Mouse (Mus musculus): ENCODE data around the gene Sirt2. TPM values are rescaled to one million over a fixed set of nuclear protein-coding genes. Genes with fewer than 3 reads are reported as not detected.
A peak's percentile ranks its signal among the peaks of the same experiment; 100 is the strongest.

Sirt2 gene
- polyA plus RNA-seq, 1 experiment from 2014 or later = 104 TPM

DNA sequence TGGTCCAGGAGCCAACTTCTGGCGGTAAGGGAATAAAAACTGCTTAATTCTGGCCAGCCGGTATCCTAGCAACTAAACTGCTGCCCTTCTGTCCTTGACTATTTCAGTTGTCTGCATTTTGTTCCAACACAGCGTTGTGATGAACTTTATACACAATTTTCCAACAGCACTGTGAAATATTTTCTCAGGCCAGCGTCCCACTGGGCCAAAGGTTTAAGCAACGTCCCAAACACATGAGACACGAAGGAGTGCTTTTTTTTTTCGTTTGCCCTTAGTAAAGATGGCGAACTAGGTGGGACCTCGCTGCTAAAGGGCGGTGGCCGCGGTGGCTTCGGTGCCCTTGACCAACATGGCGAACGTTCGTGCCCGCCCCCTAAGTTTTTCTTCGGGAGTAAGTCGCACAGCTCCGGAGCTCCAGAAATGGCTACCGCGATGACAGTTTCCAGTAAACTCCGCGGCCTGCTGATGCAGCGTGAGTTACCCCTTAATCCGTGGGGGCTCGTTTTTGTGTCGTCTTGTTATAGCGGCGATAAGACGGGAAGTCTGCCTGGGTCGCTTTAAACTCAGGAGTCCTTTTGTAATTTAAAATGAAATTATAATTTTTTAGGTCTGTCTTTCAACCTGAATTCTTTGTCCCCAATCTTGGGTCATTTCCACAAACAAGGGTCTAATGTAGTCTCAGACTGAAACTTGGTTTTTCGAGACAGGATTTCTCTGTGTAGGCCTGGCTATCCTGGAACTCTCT is 58.6 kb downstream of the Sirt2 start, which contains the start of gene Ech1:
TSS of gene Ech1 (plus strand) at position 277 of the 745 bp plus-strand sequence.
- peak; percentile 96 for DNase-seq
- H3K36me3 ChIP-seq (ENCODE audit: control insufficient read depth, insufficient read depth, low read length) = peaks cover 37% of the 10 kb centered on the region
- H3K4me1 ChIP-seq (ENCODE audit: control insufficient read depth, insufficient read depth, low read length) = peaks cover 11% of the 10 kb centered on the region
- H3K27me3 ChIP-seq (ENCODE audit: control insufficient read depth, insufficient read depth, low read length) = no peaks in the 10 kb centered on the region
- 3% methylated on average over 33 of the region's 33 CpGs for WGBS
- peak within 1 kb of the TSS; percentile 65 for H3K4me2 ChIP-seq (ENCODE audit: low read length)
- peak within 1 kb of the TSS; percentile 41 for H3K9ac ChIP-seq (replicated peaks; ENCODE audit: low read length)
- H3K4me3 ChIP-seq (replicated peaks; ENCODE audit: low read depth, low read length) = peak within 1 kb of the TSS; percentile 45
- peak within 1 kb of the TSS; percentile 74 for H3K27ac ChIP-seq (replicated peaks; ENCODE audit: low read depth, low read length)
- ATAC-seq (ENCODE audit: low FRiP score, low TSS enrichment) = peak; percentile 76; the same call in 1 of the 2 replicates
- H3K9me3 ChIP-seq (ENCODE audit: control insufficient read depth, low read length) = no peaks in the 10 kb centered on the region

DNA sequence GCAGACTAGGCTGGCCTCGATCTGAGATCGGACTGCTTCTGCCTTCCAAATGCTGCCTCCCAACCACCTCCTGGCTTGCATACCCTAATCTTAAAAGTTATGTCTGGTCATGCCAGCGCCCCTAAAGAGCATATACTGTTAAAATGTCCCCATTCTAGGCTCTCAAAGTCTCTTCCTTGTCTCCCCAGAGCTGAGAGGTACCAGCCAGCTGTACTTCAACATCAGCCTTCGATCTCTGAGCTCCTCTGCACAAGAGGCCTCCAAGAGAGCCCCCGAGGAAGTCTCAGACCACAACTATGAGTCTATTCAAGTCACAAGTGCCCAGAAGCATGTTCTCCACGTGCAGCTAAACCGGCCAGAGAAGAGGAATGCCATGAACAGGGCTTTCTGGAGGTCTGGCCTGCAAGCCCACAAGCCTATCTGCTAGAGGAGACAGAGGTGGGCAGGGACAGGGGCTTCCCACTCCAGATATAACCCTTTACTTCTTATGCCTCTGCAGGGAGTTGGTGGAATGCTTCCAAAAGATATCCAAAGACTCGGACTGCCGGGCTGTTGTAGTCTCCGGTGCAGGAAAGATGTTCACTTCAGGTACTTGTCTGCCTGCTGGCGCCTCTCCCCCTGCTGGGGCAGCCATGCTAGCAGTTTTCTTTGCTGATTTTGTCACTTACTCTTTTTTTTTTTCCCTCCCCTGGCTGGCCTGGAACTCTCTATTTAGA is 59.3 kb downstream of the Sirt2 start:
- no peak for DNase-seq
- Histone ChIP-seq H3K4me2 (ENCODE audit: low read length) (peak overlapping the region; percentile 65), H3K4me3 (replicated peaks; ENCODE audit: low read depth, low read length) (peak overlapping the region; percentile 45), H3K36me3 (ENCODE audit: control insufficient read depth, insufficient read depth, low read length) (peaks cover 33% of the 10 kb centered on the region), H3K9ac (replicated peaks; ENCODE audit: low read length) (peak overlapping the region; percentile 41), H3K4me1 (ENCODE audit: control insufficient read depth, insufficient read depth, low read length) (peaks cover 11% of the 10 kb centered on the region), H3K27me3 (ENCODE audit: control insufficient read depth, insufficient read depth, low read length) (no peaks in the 10 kb centered on the region), H3K27ac (replicated peaks; ENCODE audit: low read depth, low read length) (peak overlapping the region; percentile 74; the same call in 1 of the 2 replicates), H3K9me3 (ENCODE audit: control insufficient read depth, low read length) (no peaks in the 10 kb centered on the region)
- WGBS = 64% methylated on average over 11 of the region's 11 CpGs
- ATAC-seq (ENCODE audit: low FRiP score, low TSS enrichment) = no peak

DNA sequence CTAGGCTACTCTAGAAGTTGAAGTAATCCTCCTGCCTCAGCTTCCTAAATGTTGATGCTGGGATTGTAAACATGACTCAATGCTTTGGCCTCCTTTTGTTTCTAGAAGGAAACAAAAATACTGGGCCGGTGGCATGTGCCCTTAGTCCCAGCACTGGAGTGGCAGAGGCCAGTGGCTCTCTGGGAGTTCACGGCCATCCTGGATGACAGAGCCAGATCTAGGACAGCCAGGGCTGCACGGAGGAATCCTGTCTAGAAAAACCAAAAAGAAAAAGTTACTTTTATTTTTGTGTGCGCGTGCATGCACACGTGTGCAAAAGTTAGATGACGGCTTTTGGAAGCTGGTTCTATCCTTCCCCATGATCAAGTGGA is 59.9 kb downstream of the Sirt2 start:
- no peak overlapping the region for H3K9ac ChIP-seq (replicated peaks; ENCODE audit: low read length)
- no peak overlapping the region for H3K27ac ChIP-seq (replicated peaks; ENCODE audit: low read depth, low read length)
- H3K4me2 ChIP-seq (ENCODE audit: low read length) = no peak overlapping the region
- 95% methylated on average over 7 of the region's 7 CpGs for WGBS
- H3K36me3 ChIP-seq (ENCODE audit: control insufficient read depth, insufficient read depth, low read length) = peaks cover 30% of the 10 kb centered on the region
- no peaks in the 10 kb centered on the region for H3K9me3 ChIP-seq (ENCODE audit: control insufficient read depth, low read length)
- ATAC-seq (ENCODE audit: low FRiP score, low TSS enrichment) = no peak
- no peak overlapping the region for H3K4me3 ChIP-seq (replicated peaks; ENCODE audit: low read depth, low read length)
- H3K4me1 ChIP-seq (ENCODE audit: control insufficient read depth, insufficient read depth, low read length) = peaks cover 11% of the 10 kb centered on the region
- no peaks in the 10 kb centered on the region for H3K27me3 ChIP-seq (ENCODE audit: control insufficient read depth, insufficient read depth, low read length)
- no peak for DNase-seq

GRCm38 (mm10) chr7:28827338-28827737 is 60.8 kb downstream of the Sirt2 start:
- Histone ChIP-seq H3K4me1 (ENCODE audit: control insufficient read depth, insufficient read depth, low read length) (peaks cover 11% of the 10 kb centered on the region), H3K4me3 (replicated peaks; ENCODE audit: low read depth, low read length) (no peak overlapping the region), H3K27me3 (ENCODE audit: control insufficient read depth, insufficient read depth, low read length) (no peaks in the 10 kb centered on the region), H3K27ac (replicated peaks; ENCODE audit: low read depth, low read length) (no peak overlapping the region), H3K9ac (replicated peaks; ENCODE audit: low read length) (no peak overlapping the region), H3K36me3 (ENCODE audit: control insufficient read depth, insufficient read depth, low read length) (peaks cover 27% of the 10 kb centered on the region), H3K9me3 (ENCODE audit: control insufficient read depth, low read length) (no peaks in the 10 kb centered on the region), H3K4me2 (ENCODE audit: low read length) (no peak overlapping the region)
- ATAC-seq (ENCODE audit: low FRiP score, low TSS enrichment) (no peak), DNase-seq (peak; percentile 56)
- 61% methylated on average over 3 of the region's 3 CpGs for WGBS

DNA sequence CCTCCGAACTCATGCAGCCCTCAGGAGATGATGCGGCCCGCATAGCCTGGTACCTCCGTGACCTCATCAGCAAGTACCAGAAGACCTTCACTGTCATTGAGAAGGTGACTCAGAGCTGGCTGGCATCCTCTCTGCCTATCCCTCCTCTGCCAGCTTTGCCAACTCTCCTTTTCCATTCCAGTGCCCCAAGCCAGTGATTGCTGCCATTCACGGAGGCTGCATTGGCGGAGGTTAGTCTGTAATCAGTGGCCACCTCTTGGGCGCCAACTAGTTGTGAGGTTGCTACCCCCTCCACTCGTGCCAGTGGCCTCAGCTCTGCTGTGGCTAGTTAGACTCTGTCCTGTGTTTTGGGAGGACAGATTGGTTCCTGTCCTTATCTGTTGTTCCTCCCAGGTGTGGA is 63.3 kb downstream of the Sirt2 start:
- no peak for DNase-seq
- Histone ChIP-seq H3K4me1 (ENCODE audit: control insufficient read depth, insufficient read depth, low read length) (peaks cover 7% of the 10 kb centered on the region), H3K27me3 (ENCODE audit: control insufficient read depth, insufficient read depth, low read length) (no peaks in the 10 kb centered on the region), H3K9ac (replicated peaks; ENCODE audit: low read length) (no peak overlapping the region), H3K27ac (replicated peaks; ENCODE audit: low read depth, low read length) (no peak overlapping the region), H3K9me3 (ENCODE audit: control insufficient read depth, low read length) (no peaks in the 10 kb centered on the region), H3K4me2 (ENCODE audit: low read length) (no peak overlapping the region), H3K4me3 (replicated peaks; ENCODE audit: low read depth, low read length) (no peak overlapping the region), H3K36me3 (ENCODE audit: control insufficient read depth, insufficient read depth, low read length) (peaks cover 17% of the 10 kb centered on the region)
- ATAC-seq (ENCODE audit: low FRiP score, low TSS enrichment) = no peak
- 96% methylated on average over 8 of the region's 8 CpGs for WGBS

GRCm38 (mm10) chr7:28830981-28831380 is 64.4 kb downstream of the Sirt2 start:
- Histone ChIP-seq H3K27me3 (ENCODE audit: control insufficient read depth, insufficient read depth, low read length) (no peaks in the 10 kb centered on the region), H3K36me3 (ENCODE audit: control insufficient read depth, insufficient read depth, low read length) (peaks cover 17% of the 10 kb centered on the region), H3K27ac (replicated peaks; ENCODE audit: low read depth, low read length) (no peak overlapping the region), H3K4me2 (ENCODE audit: low read length) (no peak overlapping the region), H3K4me1 (ENCODE audit: control insufficient read depth, insufficient read depth, low read length) (0 out of 2 replicates have a peak, but pooled peaks cover under 1% of the 10 kb centered on the region), H3K9me3 (ENCODE audit: control insufficient read depth, low read length) (no peaks in the 10 kb centered on the region), H3K4me3 (replicated peaks; ENCODE audit: low read depth, low read length) (no peak overlapping the region), H3K9ac (replicated peaks; ENCODE audit: low read length) (no peak overlapping the region)
- 92% methylated on average over 5 of the region's 5 CpGs for WGBS
- DNase-seq (no peak), ATAC-seq (ENCODE audit: low FRiP score, low TSS enrichment) (no peak)

GRCm38 (mm10) chr7:28831411-28832125 is 65.0 kb downstream of the Sirt2 start:
- H3K9me3 ChIP-seq (ENCODE audit: control insufficient read depth, low read length) = no peaks in the 10 kb centered on the region
- H3K36me3 ChIP-seq (ENCODE audit: control insufficient read depth, insufficient read depth, low read length) = peaks cover 17% of the 10 kb centered on the region
- no peaks in the 10 kb centered on the region for H3K27me3 ChIP-seq (ENCODE audit: control insufficient read depth, insufficient read depth, low read length)
- WGBS = 92% methylated on average over 17 of the region's 17 CpGs
- no peak overlapping the region for H3K9ac ChIP-seq (replicated peaks; ENCODE audit: low read length)
- no peak overlapping the region for H3K4me3 ChIP-seq (replicated peaks; ENCODE audit: low read depth, low read length)
- no peak overlapping the region for H3K27ac ChIP-seq (replicated peaks; ENCODE audit: low read depth, low read length)
- ATAC-seq (ENCODE audit: low FRiP score, low TSS enrichment) (no peak), DNase-seq (no peak)
- H3K4me1 ChIP-seq (ENCODE audit: control insufficient read depth, insufficient read depth, low read length) = no peaks in the 10 kb centered on the region
- H3K4me2 ChIP-seq (ENCODE audit: low read length) = no peak overlapping the region

GRCm38 (mm10) chr7:28832137-28832536 is 65.6 kb downstream of the Sirt2 start:
- Histone ChIP-seq H3K9ac (replicated peaks; ENCODE audit: low read length) (no peak overlapping the region), H3K4me1 (ENCODE audit: control insufficient read depth, insufficient read depth, low read length) (no peaks in the 10 kb centered on the region), H3K36me3 (ENCODE audit: control insufficient read depth, insufficient read depth, low read length) (peaks cover 17% of the 10 kb centered on the region), H3K27ac (replicated peaks; ENCODE audit: low read depth, low read length) (no peak overlapping the region), H3K4me3 (replicated peaks; ENCODE audit: low read depth, low read length) (no peak overlapping the region), H3K27me3 (ENCODE audit: control insufficient read depth, insufficient read depth, low read length) (no peaks in the 10 kb centered on the region), H3K4me2 (ENCODE audit: low read length) (no peak overlapping the region), H3K9me3 (ENCODE audit: control insufficient read depth, low read length) (no peaks in the 10 kb centered on the region)
- WGBS = 77% methylated on average over 6 of the region's 6 CpGs
- ATAC-seq (ENCODE audit: low FRiP score, low TSS enrichment) (no peak), DNase-seq (no peak)
